Mouse (Mus musculus): Measurements from ENCODE around the gene Grik5. TPM values are rescaled to one million over a fixed set of nuclear protein-coding genes. Genes with fewer than 3 reads are reported as not detected.

Grik5 gene
- polyA plus RNA-seq, 1 experiment from 2014 or later: 1.7 TPM

DNA sequence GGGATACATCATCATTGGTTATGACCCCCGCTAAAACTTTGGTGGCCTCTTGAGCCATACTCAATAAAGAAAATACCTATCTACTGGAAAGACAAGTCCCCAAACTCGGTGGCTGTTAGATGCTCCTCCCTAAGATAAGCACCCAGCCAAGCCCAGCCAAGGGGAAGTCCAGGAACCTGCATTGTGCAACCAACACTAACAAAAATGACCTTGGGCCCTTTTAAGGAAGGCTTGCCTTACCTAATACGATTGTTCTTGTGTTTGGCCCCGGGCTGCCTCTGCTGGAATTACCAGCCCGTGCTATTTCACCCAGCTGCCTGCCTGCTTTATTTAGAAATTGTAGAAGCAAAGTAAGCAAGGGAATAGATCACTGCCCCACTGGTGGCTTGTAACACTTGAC, 12.5 kb upstream of the Grik5 start:
- Histone ChIP-seq H3K9ac (ENCODE audit: low read length) (no peak overlapping the region), H3K27me3 (ENCODE audit: control insufficient read depth, insufficient read depth, low read length) (no peaks in the 10 kb centered on the region), H3K4me2 (replicated peaks; ENCODE audit: low read depth) (no peak overlapping the region), H3K9me3 (ENCODE audit: control insufficient read depth, low read length) (no peaks in the 10 kb centered on the region), H3K4me1 (replicated peaks; ENCODE audit: control insufficient read depth, insufficient read depth) (no peaks in the 10 kb centered on the region), H3K36me3 (ENCODE audit: control insufficient read depth, insufficient read depth, low read length) (peaks cover 33% of the 10 kb centered on the region), H3K4me3 (ENCODE audit: low read depth, low read length) (no peak overlapping the region), H3K27ac (replicated peaks) (no peak overlapping the region)
- DNase-seq (ENCODE audit: low spot score) (no peak), ATAC-seq (ENCODE audit: low FRiP score, low TSS enrichment) (no peak)
- WGBS: 41% methylated on average over 5 of the region's 5 CpGs
- TF ChIP-seq EP300 (optimal IDR thresholded peaks at IDR 0.05): no peak
- no peak for TF ChIP-seq CTCF (IDR thresholded peaks at IDR 0.05; ENCODE audit: low read depth)

DNA sequence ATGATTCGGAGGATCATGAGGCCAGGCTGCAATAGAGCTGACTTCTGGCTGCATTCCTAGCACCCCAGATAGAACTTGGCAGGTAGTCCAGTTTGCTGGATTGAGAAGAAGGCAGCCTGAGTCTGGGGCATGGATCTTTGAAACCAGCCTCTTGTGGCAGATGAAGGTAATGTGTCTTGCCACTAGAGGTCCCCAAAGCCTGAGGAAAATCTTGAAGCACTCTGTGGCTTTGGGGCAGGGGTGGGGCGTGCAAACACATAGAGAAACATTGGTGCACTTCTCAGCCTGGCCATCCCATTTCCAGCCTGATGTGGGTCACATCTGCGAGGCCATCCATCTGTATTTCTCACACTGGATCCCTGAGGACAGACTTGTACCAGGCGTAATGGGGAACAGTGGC, 10.4 kb upstream of the Grik5 start:
- WGBS: 75% methylated on average over 4 of the region's 4 CpGs
- H3K27ac ChIP-seq (replicated peaks): no peak overlapping the region
- peak; percentile 81 for TF ChIP-seq CTCF (IDR thresholded peaks at IDR 0.05; ENCODE audit: low read depth)
- no peak for TF ChIP-seq EP300 (optimal IDR thresholded peaks at IDR 0.05)

DNA sequence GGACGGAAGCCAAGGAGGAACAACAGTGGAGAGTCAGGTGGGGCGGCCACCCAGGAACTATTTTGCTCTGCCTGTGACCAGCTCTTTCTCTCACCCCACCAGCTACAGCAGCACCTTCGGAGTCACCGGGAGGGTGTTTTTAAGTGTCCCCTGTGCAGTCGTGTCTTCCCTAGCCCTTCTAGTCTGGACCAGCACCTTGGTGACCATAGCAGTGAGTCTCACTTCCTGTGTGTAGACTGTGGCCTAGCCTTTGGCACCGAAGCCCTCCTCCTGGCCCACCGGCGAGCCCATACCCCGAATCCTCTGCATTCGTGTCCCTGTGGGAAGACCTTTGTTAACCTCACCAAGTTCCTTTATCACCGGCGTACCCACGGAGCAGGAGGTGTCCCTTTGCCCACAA, 8.3 kb upstream of the Grik5 start:
- H3K4me3 ChIP-seq (ENCODE audit: low read depth, low read length): no peak overlapping the region
- H3K4me1 ChIP-seq (replicated peaks; ENCODE audit: control insufficient read depth, insufficient read depth): no peaks in the 10 kb centered on the region
- ATAC-seq (ENCODE audit: low FRiP score, low TSS enrichment) (no peak), DNase-seq (ENCODE audit: low spot score) (no peak)
- peaks cover 36% of the 10 kb centered on the region for H3K36me3 ChIP-seq (ENCODE audit: control insufficient read depth, insufficient read depth, low read length)
- no peak overlapping the region for H3K27ac ChIP-seq (replicated peaks)
- WGBS: 94% methylated on average over 13 of the region's 13 CpGs
- no peak overlapping the region for H3K9ac ChIP-seq (ENCODE audit: low read length)
- H3K9me3 ChIP-seq (ENCODE audit: control insufficient read depth, low read length): no peaks in the 10 kb centered on the region
- H3K27me3 ChIP-seq (ENCODE audit: control insufficient read depth, insufficient read depth, low read length): no peaks in the 10 kb centered on the region
- TF ChIP-seq CTCF (IDR thresholded peaks at IDR 0.05; ENCODE audit: low read depth) (no peak), EP300 (optimal IDR thresholded peaks at IDR 0.05) (no peak)
- no peak overlapping the region for H3K4me2 ChIP-seq (replicated peaks; ENCODE audit: low read depth)

More for the DNA sequence above, 10.4 kb upstream of the Grik5 start:
- Histone ChIP-seq H3K36me3 (ENCODE audit: control insufficient read depth, insufficient read depth, low read length) (peaks cover 36% of the 10 kb centered on the region), H3K4me3 (ENCODE audit: low read depth, low read length) (no peak overlapping the region), H3K27me3 (ENCODE audit: control insufficient read depth, insufficient read depth, low read length) (no peaks in the 10 kb centered on the region), H3K4me2 (replicated peaks; ENCODE audit: low read depth) (no peak overlapping the region), H3K9ac (ENCODE audit: low read length) (no peak overlapping the region), H3K4me1 (replicated peaks; ENCODE audit: control insufficient read depth, insufficient read depth) (no peaks in the 10 kb centered on the region), H3K9me3 (ENCODE audit: control insufficient read depth, low read length) (no peaks in the 10 kb centered on the region)
- peak; percentile 14; the same call in 1 of the 2 replicates for ATAC-seq (ENCODE audit: low FRiP score, low TSS enrichment)
- peak; percentile 67 for DNase-seq (ENCODE audit: low spot score)

DNA sequence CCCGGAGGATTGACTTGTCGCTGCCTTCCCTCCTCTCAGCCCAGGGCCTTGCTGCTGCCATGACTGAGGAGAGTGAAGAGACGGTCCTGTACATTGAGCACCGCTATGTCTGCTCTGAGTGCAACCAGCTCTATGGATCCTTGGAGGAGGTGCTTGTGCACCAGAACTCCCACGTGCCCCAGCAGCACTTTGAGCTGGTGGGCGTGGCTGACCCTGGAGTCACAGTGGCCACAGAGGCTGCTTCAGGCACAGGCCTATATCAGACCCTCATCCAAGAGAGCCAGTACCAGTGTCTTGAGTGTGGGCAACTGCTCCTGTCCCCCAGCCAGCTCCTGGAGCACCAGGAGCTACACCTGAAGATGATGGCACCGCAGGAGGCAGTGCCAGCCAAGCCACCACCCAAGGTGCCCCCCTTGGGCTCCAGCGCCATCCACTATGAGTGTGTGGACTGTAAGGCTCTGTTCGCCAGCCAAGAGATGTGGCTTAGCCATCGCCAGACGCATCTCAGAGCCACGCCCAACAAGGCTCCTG, 7.4 kb upstream of the Grik5 start:
- Histone ChIP-seq H3K9ac (ENCODE audit: low read length) (no peak overlapping the region), H3K4me3 (ENCODE audit: low read depth, low read length) (no peak overlapping the region), H3K27ac (replicated peaks) (no peak overlapping the region), H3K27me3 (ENCODE audit: control insufficient read depth, insufficient read depth, low read length) (no peaks in the 10 kb centered on the region), H3K9me3 (ENCODE audit: control insufficient read depth, low read length) (no peaks in the 10 kb centered on the region), H3K4me2 (replicated peaks; ENCODE audit: low read depth) (no peak overlapping the region), H3K4me1 (replicated peaks; ENCODE audit: control insufficient read depth, insufficient read depth) (no peaks in the 10 kb centered on the region), H3K36me3 (ENCODE audit: control insufficient read depth, insufficient read depth, low read length) (peaks cover 36% of the 10 kb centered on the region)
- DNase-seq (ENCODE audit: low spot score) (no peak), ATAC-seq (ENCODE audit: low FRiP score, low TSS enrichment) (no peak)
- 73% methylated on average over 12 of the region's 12 CpGs for WGBS
- no peak for TF ChIP-seq CTCF (IDR thresholded peaks at IDR 0.05; ENCODE audit: low read depth)
- TF ChIP-seq EP300 (optimal IDR thresholded peaks at IDR 0.05): no peak

DNA sequence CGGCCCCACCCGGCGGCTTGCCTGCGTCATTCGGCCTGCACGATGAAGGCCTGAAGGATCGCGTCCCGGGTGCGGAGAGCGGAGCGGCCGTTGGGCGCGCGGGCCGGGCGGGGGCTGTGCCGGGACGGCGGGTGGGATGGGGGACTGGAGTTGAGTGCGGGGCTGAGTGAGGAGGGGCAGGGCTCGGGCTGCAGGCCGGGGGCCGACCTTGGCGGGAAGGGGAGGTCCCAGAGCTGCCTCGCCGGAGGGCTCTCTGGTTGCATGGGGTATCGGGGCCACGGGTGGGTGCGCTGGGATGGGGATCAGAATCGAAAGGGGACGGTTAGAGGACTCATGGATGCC, 5.2 kb upstream of the Grik5 start:
- Histone ChIP-seq H3K27me3 (ENCODE audit: control insufficient read depth, insufficient read depth, low read length) (no peaks in the 10 kb centered on the region), H3K4me3 (ENCODE audit: low read depth, low read length) (peak overlapping the region; percentile 91), H3K27ac (replicated peaks) (peak overlapping the region; percentile 94), H3K9me3 (ENCODE audit: control insufficient read depth, low read length) (no peaks in the 10 kb centered on the region), H3K36me3 (ENCODE audit: control insufficient read depth, insufficient read depth, low read length) (peaks cover 28% of the 10 kb centered on the region), H3K9ac (ENCODE audit: low read length) (peak overlapping the region; percentile 95), H3K4me2 (replicated peaks; ENCODE audit: low read depth) (peak overlapping the region; percentile 72), H3K4me1 (replicated peaks; ENCODE audit: control insufficient read depth, insufficient read depth) (no peaks in the 10 kb centered on the region)
- under 1% methylated on average over 32 of the region's 33 CpGs for WGBS
- ATAC-seq (ENCODE audit: low FRiP score, low TSS enrichment): no peak
- TF ChIP-seq CTCF (IDR thresholded peaks at IDR 0.05; ENCODE audit: low read depth): no peak
- TF ChIP-seq EP300 (optimal IDR thresholded peaks at IDR 0.05): no peak
- DNase-seq (ENCODE audit: low spot score): no peak

DNA sequence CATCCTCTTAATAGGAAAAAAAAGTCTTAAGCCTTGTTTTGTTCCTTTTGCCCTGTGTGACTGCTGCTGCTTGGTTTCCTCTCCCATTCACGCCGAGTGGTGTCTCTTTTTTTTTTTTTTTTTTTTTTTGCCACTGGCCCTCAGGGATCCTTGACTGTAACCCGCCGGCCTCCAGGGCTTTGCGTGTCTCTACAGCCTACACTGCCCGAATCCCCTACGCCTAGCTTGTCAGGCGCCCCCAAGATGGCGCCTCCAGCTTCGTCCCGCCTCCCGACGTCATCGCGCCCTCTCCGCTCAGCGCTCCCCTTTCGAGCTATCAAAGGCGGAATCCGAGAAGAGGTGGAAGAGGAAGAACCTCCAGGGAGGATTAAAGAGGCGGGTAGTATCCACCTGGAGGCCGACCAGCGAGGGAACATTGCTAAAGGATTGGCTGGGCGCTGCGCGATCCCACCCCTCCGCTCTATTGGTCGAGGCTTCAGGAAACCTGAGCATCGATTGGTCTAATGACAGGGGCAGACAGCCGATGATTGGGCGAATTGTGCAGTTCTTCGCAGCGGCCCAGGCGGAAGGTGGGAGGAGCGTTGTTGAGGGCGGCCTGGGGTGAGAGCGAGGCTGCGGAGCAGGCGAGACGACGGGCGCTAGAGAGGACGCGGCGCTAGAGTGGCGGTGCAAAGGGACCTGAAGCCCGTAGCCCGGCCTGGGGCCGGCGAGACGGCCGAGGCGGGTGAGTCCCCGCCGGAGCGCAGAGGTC, 4.7 kb upstream of the Grik5 start:
- H3K9me3 ChIP-seq (ENCODE audit: control insufficient read depth, low read length): no peaks in the 10 kb centered on the region
- DNase-seq (ENCODE audit: low spot score): peak; percentile 98
- no peaks in the 10 kb centered on the region for H3K27me3 ChIP-seq (ENCODE audit: control insufficient read depth, insufficient read depth, low read length)
- TF ChIP-seq EP300 (optimal IDR thresholded peaks at IDR 0.05) (peak; percentile 94), CTCF (IDR thresholded peaks at IDR 0.05; ENCODE audit: low read depth) (peak; percentile 28)
- peak overlapping the region; percentile 91 for H3K4me3 ChIP-seq (ENCODE audit: low read depth, low read length)
- peak overlapping the region; percentile 95 for H3K9ac ChIP-seq (ENCODE audit: low read length)
- H3K4me1 ChIP-seq (replicated peaks; ENCODE audit: control insufficient read depth, insufficient read depth): no peaks in the 10 kb centered on the region
- peaks cover 22% of the 10 kb centered on the region for H3K36me3 ChIP-seq (ENCODE audit: control insufficient read depth, insufficient read depth, low read length)
- H3K4me2 ChIP-seq (replicated peaks; ENCODE audit: low read depth): peak overlapping the region; percentile 72
- H3K27ac ChIP-seq (replicated peaks): peak overlapping the region; percentile 94
- peak; percentile 98 for ATAC-seq (ENCODE audit: low FRiP score, low TSS enrichment)
- under 1% methylated on average over 55 of the region's 56 CpGs for WGBS
